Mouse (Mus musculus) small intestine, adult 2 months (tissue): ENCODE measurements around the gene Ing4.

Experiments used
- CTCF ChIP-seq: fragments of 200-500 bp; IDR thresholded peaks from 2 replicates; pipeline ENCODE4 v1.5.1; 2012; ENCODE audit warnings: low read depth, mild to moderate bottlenecking, control low read depth, inconsistent platforms, low read length, moderate library complexity, mixed read lengths; ENCODE audit not compliant: insufficient replicate concordance, insufficient read length; ENCODE audit errors: extremely low read depth
- POLR2A ChIP-seq: fragments of 200-500 bp; IDR thresholded peaks from 2 replicates; pipeline ENCODE4 v1.6.1; 2012; ENCODE audit warnings: low read depth, mild to moderate bottlenecking, control low read depth, inconsistent platforms, low read length, moderate library complexity

DNA sequence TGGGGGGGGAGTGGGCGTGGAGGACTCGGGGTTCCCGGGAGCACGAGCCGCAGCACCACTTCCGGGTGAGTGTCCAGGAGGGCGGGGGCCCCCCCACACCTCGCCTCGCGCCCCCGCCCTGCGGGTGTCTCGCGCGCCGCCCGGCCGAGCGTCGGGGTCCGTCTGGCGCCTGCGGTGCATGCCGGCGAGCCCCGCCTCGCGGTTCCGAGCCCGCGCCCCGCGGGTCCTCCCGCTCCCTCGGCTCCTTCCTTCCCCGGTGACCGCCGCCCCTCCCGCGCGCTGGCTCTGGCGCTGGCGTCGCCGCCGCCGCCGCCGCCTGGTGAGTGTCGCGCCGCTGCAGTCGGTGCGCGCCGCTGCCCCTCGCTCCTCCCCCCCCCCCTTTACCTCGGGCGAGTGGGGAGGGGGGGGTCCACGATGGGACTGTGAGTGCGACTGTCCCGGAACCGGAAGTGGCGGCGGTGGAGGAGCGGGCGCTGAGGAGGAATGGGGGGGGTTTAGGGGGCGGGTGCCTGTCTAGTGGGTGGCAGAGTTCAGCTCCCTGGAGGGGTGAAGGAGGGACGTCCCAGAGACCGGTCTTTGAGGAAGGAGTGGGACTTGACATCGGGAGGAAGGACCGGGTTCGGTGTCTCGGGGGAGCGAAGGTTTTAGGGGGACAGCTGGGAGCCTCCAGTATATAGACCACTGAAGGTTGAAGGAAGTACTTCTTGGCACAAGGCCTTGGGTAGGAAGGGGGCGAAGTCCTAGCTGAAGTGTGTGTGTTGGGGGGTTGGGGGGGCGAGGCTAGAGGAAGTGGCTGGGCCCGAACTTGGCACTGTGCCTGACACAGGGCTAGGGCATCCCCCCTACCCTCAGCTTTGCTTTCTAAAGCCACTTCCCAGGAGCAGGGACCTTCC, 30.1 kb upstream of the Ing4 start:
- TF ChIP-seq CTCF (no peak), POLR2A (peak; percentile 62; the same call in 1 of the 2 replicates)
